Mouse (Mus musculus) left cerebral cortex, postnatal 4 days (tissue): ENCODE measurements at regions not wholly inside any gene's neighbourhood (a gene's known extent, or its start where the extent isn't known, plus 50 kb on each side); places are given as distances from the start of the nearest gene placed in this dataset.
"Not testable (repeated sequence)": the region's sequence is repeated elsewhere in the genome, so short reads cannot be mapped to it uniquely, and the experiment has no call there.

Experiments used
- DNase-seq: peaks from one replicate; pipeline ENCODE4 v3.0.0-alpha.2; 2022
- intact Hi-C: fragments of 180-260 bp; cut with DNase I; formaldehyde crosslinking; loops from one replicate; pipeline ENCODE4 v1.15.1; 2025

DNA sequence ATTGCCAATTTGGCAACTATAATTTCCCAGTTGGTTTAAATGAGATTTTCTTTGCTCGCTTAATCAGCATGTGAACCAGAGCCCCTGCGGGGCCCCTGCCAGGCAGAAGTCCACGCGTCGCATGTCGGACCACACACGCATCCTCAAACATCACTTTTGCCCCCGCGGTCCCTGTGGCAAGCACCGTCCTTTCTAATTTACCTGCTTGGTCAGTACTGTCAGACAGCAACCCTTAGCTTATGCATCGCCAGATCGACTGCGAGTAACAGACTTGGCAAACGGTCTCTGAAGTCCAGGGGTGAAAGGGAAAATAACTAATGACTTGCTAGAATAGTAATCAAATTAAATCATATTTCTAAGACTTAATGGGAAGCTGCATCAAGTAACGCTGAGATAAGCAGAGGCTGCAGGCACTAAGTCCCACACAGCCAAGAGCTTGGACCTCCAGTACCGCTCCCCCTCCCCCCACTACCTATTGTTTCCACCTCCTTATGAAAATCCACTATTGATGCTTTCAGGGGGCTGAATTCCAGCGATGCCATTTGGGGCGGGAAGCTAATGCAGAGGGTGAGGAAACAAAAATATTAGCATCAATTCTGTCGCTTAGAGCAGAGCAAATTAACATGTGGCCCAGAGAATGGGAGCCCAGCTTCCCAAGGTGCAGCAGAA, 142.0 kb upstream of the Cntnap4 start:
- intact Hi-C loops: no loop called here
- no peak for DNase-seq

DNA sequence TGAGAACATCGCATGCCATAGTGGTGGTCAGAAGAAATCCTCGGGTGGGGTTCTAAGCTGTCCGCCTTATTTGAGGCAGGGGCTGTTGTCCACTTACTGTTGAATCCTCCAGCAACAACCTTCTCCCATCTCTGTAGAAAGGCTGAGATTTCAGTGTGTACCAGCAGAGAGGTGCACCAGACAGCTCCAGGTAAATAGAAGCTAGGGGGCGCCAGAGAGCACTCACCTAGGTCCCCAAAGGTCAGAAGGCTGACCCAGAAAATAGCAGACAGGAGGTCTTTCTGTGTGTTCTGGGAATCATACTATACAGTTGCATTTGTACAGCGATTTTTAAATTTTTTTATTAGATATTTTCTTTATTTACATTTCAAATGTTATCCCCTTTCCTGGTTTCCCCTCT, 157.9 kb upstream of the Cntnap4 start:
- intact Hi-C loops: no loop called here

DNA sequence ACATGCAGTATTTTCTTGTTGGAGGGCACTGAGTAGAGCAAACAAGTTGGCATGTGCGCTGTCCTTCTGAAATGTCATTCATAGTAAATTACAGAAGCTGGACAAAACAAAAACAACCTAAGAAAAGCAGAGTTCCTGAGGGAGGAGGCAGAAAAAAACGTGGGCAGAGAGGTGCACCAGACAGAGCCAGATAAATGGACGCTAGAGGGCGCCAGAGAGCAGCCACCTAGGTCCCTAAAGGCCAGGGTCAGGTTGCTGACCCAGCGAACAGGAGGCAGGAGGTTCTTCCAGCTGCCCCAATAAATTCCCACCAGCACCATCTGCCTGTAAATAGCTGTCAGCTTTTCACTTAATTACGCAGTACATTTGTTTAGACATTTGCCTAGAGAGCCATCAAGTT, 158.6 kb upstream of the Cntnap4 start:
- intact Hi-C loops: no loop called here

More for the DNA sequence above, 157.9 kb upstream of the Cntnap4 start:
- DNase-seq: no peak

DNA sequence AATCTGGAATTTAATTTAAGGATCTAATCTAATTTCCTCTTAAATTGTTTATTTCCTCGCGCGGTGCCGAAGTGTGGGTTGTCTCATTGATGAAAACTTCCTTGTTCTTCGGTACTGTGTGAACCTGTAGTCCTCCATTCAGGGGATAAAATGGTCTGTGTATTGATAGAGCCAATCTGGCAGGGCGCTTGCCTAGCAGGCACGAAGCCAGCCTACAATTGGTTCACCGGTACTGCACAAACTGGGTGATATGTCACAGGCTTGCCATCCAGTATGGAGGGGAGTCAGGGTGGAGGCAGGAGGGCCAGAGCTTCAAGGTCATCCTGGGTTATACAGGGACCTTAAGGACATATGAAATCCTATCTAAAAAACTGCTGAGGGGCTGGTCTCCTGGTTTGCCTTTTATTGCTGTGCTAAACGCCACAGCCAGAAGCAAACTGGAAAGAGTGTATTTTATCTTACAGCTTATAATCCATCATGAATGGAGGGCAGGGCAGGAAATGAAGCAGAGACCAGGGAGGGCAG, 161.6 kb upstream of the Cntnap4 start:
- intact Hi-C loops: no loop called here
- DNase-seq: no peak

More for the DNA sequence above, 158.6 kb upstream of the Cntnap4 start:
- peak; percentile 57 for DNase-seq

DNA sequence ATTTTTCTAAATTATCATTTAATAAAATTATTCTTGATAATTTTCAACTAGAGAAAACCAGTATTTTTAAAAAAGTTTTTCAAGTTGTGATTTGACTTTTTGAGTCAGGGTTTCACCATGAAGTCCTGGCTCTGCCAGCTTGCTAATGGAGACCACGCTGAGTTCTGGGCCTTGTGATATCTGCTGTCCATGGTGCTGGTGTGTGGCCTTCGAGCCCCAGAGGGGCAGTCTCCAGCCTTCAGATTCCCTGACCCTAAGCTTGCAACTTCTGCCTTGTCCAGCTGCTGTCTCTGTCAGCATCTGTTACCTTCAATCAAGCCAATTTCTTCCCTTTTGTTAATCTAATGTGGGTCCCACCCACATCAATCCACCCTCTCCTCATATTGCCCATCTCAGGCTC, 165.8 kb upstream of the Cntnap4 start:
- DNase-seq: no peak
- intact Hi-C loops: no loop called here

DNA sequence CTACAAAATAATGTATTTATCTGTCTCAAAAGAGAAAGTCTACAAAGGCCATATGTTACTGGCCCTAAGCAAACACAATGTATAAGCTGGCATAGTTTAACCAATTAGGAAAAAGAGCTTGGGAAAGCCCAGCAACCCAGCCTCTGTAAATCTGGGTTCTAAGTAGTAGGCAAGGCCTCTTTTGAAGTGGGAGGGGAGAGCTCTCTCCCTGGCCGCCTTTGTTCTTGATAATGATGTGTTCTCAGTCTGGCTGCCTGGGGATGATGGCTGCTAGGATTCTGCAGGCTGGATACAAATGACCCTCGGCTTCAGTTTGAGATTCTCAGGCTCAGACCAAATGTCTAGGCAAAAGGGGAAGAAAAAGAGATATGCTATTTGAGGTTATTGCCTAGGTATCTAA, 172.4 kb upstream of the Cntnap4 start:
- no peak for DNase-seq
- intact Hi-C loops: no loop called here

DNA sequence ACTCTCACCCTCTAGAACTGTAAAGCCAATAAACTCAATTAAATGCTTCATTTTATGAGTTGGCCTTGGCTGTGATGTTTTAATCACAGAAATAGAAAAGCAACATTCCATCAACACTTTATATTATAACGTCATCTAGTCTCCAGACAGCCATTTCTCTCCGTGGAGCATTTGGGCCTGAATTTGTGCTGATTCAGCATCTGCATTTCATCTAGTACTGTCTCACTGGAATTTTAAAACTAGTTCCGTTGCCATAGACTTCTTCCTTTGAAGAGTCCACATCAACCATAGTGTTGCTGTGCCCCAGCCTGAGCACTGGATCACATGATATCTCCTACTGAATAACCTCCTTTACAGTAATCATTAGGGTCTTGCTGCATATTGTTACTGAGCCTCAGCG, 179.7 kb upstream of the Cntnap4 start:
- intact Hi-C loops: no loop called here
- DNase-seq: no peak

DNA sequence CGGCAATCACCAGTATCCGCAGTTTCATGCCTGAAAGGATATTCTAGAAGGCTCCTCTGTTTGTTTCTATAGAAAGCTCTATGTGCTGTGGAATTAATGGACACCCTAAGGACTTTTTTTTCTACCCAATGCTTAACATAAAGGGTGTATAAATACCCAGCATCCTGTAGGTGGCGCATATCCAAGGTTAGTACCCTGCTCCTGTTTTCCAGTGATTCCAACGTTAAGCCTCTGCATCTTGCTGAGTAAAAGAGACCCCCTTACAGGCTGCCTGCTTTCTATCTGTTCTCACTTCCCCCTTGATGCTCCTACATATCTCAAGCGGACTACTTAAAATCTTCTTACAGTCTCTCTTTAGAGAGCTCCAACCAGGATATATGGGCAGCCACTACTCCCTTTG, 221.5 kb upstream of the Cntnap4 start:
- intact Hi-C loops: no loop called here
- peak; percentile 26 for DNase-seq

DNA sequence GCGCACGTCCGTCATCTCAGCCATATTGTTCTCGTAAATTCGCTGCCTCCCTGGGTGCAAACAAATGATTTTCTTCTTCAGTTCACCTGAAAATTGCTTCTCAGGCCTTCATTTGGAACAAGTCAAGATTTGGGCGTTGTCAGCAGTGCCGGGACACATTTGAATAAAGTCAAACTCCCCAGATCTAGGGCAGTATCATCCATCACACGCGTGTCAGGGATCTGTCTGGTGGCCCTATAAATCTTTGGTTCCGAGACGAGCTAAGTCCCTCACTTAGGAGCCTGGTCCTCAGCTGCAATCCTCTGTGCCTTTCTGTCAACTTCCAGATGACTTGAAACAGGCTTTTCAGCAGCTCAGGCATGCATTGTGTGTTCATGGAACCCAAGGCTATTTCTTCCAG, 236.7 kb upstream of the Cntnap4 start:
- no peak for DNase-seq
- intact Hi-C loops: no loop called here

DNA sequence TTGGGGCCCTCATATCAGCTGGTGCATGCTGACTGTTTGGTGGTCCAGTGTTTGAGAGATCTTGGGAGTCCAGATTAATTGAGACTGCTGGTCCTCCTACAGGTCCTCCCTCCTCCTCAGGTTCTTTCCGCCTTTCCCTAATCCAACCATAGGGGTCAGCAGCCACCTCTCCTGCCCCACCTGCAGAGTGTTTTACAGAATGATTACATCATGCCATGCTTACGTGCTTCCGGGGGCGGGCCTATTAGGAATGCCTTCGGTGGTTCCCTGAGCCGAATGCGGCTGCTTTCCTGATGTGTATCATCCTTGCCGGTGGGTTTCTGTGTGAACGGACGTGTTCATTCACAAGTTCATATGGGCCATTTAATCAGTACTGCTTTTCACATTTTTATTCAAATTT, 237.8 kb upstream of the Cntnap4 start:
- DNase-seq: no peak
- intact Hi-C loops: no loop called here

DNA sequence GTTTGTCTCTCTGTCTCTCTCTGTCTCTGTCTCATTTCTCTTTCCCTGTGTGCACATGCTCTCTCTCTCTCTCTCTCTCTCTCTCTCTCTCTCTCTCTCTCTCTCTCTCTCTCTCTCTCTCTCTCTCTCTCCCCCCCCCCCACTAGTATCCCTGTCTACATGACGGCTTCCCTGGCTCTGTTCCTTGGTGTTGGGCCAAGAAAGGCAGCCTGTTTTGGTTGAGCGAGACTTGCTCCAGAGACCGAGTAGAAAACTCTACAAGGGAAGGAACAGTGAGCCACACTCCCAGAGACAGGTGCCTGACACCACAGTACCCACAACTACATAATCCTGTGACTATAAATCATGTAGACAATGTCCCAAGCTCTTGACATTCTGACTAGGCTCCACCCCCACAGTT, 260.0 kb upstream of the Cntnap4 start:
- DNase-seq: peak; percentile 34
- intact Hi-C loops: no loop called here

DNA sequence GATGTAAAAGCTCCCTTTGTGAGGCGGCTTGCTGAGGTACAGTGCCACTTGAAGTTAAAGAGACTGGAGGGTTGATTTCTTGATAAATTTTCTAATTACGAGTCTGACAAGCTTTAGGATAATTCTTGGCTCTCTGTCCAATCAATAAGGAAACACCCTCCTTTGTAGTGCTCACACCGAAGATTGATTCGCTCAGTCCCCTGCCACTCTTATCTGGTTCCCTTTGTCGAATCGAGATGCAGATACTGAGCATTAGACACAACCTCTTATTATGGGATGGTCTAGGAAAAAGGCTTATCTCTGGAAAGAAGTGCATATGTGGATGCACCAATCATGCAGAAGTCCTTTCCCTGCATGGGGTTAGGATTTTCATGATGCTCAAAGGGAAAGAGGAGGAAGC, 261.5 kb upstream of the Cntnap4 start:
- intact Hi-C loops: no loop called here
- no peak for DNase-seq

DNA sequence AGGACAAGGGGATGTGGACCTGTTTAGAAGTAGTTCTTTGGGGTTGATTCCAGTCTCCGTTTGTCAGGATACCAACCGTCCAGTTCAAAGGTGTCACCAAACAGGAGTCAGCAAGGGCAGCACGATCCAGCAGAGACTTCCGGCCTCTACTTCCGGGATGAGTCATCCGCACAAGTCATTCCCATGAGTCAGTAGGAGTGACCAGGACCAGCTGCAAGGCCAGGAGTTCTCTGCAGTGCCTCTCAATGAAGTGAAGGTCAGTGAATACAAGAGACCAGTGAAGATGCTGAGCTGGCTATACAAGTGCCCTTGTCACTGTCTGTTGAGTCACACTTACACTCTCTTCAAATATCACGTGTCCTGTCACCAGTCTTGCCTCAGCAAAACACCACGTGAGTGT, 272.8 kb upstream of the Cntnap4 start:
- no peak for DNase-seq
- intact Hi-C loops: no loop called here

DNA sequence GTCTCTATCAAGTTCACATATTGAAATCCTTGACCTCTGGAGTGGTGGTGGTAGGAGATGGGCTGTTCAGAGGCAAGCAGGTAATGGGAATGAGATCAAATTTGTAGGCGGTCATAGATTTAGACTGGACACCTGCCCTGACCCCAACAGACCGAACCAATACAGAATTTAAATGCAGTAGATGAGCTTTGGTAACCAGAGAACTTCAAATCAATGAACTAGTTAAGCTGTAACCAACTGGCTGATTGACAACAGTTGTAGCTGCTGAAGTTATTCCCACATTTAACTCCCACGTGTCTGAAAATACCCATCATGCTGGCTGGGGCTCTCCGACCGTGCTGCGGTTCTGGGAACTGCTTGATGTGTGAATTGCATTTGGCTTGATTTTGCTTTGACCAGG, 268.5 kb upstream of the Gm6793 start:
- DNase-seq: no peak
- intact Hi-C loops: no loop called here

DNA sequence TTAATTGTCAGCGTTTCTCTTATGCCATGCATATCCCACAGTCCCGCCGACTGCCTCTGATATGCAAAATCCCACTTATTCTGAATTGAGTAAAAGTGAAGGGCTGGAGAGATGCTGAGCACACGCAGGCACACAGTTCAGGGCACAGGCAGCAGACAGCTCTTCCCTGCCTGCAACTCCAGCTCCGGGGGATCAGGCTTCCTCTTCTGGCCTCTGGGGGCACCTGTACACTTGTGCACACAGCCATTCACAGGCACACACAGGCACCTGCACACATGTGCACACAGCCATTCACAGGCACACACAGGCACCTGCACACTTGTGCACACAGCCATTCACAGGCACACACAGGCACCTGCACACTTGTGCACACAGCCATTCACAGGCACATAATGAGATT, 254.8 kb upstream of the Gm6793 start:
- intact Hi-C loops: no loop called here

DNA sequence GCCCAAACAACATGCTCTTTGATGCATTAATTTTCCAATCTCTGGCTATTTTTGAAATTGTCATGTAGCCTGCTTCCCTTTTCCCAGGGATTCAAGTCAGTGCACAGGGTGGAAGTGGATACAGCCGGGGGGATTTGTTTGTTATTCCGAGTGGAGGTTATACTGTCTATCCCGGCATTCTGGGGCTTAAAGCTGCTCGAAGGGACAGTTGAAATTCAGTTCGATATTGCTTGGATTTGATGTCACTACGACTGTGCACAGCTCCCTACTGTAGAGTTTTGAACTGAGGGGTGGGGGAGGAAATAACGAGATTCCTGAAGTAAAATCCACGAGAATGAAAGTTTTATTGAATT, 254.4 kb upstream of the Gm6793 start:
- intact Hi-C loops: no loop called here
- no peak for DNase-seq

More for the DNA sequence above, 254.8 kb upstream of the Gm6793 start:
- peak; percentile 5 for DNase-seq

DNA sequence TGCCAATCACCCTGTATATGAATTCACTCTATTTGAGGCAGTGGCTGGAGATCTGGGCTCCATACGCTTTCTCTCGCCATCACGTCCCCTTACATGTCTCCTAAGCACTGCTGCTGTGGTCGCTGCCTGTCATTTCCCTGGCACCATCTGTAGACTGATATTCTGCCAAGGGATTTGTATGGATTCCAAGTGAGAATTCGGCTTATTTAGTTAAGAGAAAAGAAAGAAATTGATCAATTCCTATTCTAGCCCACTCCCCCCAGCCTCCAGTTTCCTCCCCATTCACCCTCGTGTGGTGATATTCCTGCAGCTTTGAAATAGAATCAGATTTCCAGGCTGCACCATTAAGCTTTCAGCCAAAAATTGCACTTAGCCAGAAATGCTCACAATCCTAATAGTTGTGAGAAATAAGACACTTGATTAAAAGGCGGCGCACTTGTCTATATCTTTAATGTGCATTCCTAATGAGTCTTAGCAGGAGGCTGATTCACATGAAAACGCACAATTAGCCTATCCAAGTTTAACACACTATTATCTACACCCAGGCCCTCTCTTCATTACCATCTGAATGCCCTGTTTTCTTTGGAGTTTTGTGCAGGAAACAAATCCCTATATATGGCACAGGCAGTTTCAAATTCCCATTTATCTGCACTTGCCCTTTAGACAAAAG, 253.8 kb upstream of the Gm6793 start:
- peak; percentile 23 for DNase-seq
- intact Hi-C loops: no loop called here

DNA sequence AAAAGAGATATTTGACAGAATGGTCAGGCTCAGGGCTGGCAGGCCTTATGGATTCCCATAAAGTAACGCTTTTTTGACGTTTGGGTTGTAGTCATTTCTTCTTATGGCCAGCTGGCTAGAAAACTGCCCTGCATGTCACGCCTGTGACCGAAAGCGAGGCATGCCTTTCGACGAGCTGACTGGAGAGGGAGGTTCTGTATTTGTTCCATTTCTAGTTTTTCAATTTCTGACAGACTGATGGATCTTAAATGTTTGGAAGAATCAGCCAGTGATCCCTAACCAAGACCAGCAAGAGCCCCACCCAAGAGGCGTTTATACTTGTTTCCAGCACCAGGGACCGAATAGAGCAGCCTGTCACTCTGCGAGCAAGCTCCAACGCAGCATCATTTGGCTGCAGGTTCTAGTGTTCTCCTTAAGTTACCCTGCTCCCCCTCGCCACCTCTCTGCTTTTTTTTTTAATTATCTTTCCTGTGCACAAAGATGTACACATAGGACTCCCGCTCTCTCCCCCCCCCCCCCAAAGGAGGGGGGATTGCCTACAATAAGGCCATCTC, 243.2 kb upstream of the Gm6793 start:
- DNase-seq: no peak

DNA sequence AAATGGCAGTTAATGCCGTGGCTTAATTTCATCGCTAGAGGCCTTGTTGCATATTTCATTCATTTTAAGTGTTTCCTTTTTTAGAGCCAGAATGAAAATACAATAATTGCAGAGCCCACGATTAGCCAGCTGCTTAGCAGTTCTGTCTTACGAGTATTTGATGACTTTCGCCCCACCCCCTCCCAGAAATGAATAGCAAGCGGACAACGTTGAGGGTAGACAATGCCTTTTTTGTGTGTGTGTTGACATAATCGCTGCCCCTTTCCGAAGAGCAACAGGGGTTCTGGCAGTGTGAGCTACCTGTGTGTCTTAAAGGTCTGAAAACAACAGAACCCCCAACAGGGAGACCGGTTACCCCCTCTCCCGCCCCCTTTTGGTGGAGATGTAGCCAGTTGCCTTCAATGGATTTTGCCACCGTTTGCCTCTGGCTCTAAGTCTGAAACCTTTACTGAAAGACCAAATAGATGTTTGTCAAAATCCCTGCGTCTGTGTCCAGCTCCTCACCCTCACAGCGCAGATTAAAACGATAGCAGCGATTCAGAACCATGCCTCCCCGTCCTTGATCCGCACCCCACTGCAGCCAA, 242.6 kb upstream of the Gm6793 start:
- intact Hi-C loops: no loop called here
- peak; percentile 6 for DNase-seq

More for the DNA sequence above, 243.2 kb upstream of the Gm6793 start:
- intact Hi-C loops: no loop called here

DNA sequence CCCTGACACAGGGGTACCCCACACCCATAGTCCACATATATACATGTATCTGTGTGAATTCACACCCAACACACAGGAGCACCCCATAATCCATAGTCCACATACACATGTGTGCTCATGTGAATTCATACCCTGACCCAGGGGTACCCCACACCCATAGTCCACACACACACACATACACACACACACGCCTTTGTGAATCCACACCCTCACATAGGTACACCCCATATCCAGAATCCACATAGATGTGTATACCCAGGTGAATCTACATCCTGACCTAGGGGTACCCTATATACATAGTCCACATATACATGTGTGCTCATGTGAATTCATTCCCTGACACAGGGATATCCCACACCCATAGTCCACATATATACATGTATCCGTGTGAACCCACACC, 231.8 kb upstream of the Gm6793 start:
- intact Hi-C loops, DNase-seq: not testable (repeated sequence)

DNA sequence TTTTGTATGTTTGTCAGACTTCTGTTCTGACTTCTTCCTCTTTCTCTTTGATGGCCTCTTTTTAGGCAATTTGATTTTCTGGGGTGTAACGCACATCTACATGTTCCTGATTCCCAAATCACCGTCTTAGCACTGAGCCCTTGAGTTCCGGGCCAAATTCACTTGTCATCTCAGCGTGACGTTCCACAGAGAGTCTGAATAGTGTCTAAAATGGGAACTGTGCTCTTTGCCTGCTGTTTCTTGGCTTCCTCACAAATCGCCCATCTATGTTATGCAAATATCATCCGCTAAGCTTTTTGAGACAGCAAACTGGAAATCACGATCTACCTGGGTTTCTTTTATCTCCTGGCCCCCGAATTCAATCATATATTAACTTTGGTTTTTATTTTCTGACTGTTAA, 223.8 kb upstream of the Gm6793 start:
- peak; percentile 36 for DNase-seq
- intact Hi-C loops: no loop called here

DNA sequence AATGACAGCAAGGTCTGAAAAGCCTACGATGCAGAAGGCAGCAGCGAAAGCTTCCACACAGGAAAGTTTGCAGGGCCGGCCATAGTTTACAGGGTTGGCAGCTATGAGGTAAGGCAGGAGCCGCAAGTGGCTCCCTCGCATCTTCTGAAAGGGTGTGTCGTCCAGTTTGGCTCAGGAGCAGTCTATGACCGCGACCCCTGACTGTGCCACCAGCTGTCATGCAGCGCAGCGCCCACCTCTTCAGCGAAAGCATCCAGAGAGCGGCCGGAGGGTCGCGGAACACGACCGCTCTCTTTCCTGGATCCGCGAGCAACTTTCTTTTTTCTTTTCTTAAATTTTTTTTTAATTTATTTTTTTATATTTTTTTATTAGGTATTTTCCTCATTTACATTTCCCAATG, 221.9 kb upstream of the Gm6793 start:
- peak; percentile 10 for DNase-seq
- intact Hi-C loops: not testable (repeated sequence)
